Mouse (Mus musculus): ENCODE results near the gene Cenph. TPM values are rescaled to one million over a fixed set of nuclear protein-coding genes. Genes with fewer than 3 reads are reported as not detected.

The Cenph gene
- polyA plus RNA-seq, 1 experiment from 2014 or later: 73.4 TPM

GRCm38 (mm10) chr13:100776710-100777109 lies 1.0 kb upstream of the Cenph start:
- no peaks in the 10 kb centered on the region for H3K9me3 ChIP-seq
- 69% methylated on average over 6 of the region's 6 CpGs for WGBS
- H3K4me1 ChIP-seq: peaks cover 23% of the 10 kb centered on the region
- no peak for DNase-seq (ENCODE audit: extremely low spot score, low spot score)
- no peak overlapping the region for H3K27ac ChIP-seq
- H3K36me3 ChIP-seq (replicated peaks): peaks cover 74% of the 10 kb centered on the region
- peak overlapping the region; percentile 97; the same call in 1 of the 2 replicates for H3K4me3 ChIP-seq
- no peaks in the 10 kb centered on the region for H3K27me3 ChIP-seq (ENCODE audit: poor library complexity, severe bottlenecking)

GRCm38 (mm10) chr13:100776056-100776419 lies 339 bp upstream of the Cenph start:
- Histone ChIP-seq H3K4me3 (peak overlapping the region; percentile 97), H3K9me3 (no peaks in the 10 kb centered on the region), H3K4me1 (peaks cover 23% of the 10 kb centered on the region), H3K27ac (peak overlapping the region; percentile 92), H3K27me3 (ENCODE audit: poor library complexity, severe bottlenecking) (no peaks in the 10 kb centered on the region), H3K36me3 (replicated peaks) (peaks cover 74% of the 10 kb centered on the region)
- no peak for DNase-seq (ENCODE audit: extremely low spot score, low spot score)
- WGBS: 20% methylated on average over 8 of the region's 8 CpGs

GRCm38 (mm10) chr13:100774704-100775103 lies 995 bp downstream of the Cenph start:
- Histone ChIP-seq H3K27me3 (ENCODE audit: poor library complexity, severe bottlenecking) (no peaks in the 10 kb centered on the region), H3K4me3 (peak overlapping the region; percentile 97), H3K36me3 (replicated peaks) (peaks cover 74% of the 10 kb centered on the region), H3K4me1 (peaks cover 23% of the 10 kb centered on the region), H3K9me3 (no peaks in the 10 kb centered on the region), H3K27ac (peak overlapping the region; percentile 92)
- no peak for DNase-seq (ENCODE audit: extremely low spot score, low spot score)

GRCm38 (mm10) chr13:100755329-100755728 lies 20.4 kb downstream of the Cenph start:
- Histone ChIP-seq H3K4me3 (no peak overlapping the region), H3K27ac (no peak overlapping the region), H3K36me3 (replicated peaks) (peaks cover 24% of the 10 kb centered on the region), H3K9me3 (no peaks in the 10 kb centered on the region), H3K4me1 (peaks cover 2% of the 10 kb centered on the region; the same call in 1 of the 2 replicates), H3K27me3 (ENCODE audit: poor library complexity, severe bottlenecking) (no peaks in the 10 kb centered on the region)
- no peak for DNase-seq (ENCODE audit: extremely low spot score, low spot score)
- 92% methylated on average over 2 of the region's 2 CpGs for WGBS

GRCm38 (mm10) chr13:100754186-100754585 lies 21.5 kb downstream of the Cenph start:
- no peak for DNase-seq (ENCODE audit: extremely low spot score, low spot score)
- WGBS: 73% methylated on average over 4 of the region's 4 CpGs

GRCm38 (mm10) chr13:100753011-100753410 lies 22.7 kb downstream of the Cenph start:
- DNase-seq (ENCODE audit: extremely low spot score, low spot score): no peak
- no peak overlapping the region for H3K27ac ChIP-seq
- H3K4me3 ChIP-seq: no peak overlapping the region
- peaks cover 2% of the 10 kb centered on the region; the same call in 1 of the 2 replicates for H3K4me1 ChIP-seq
- H3K27me3 ChIP-seq (ENCODE audit: poor library complexity, severe bottlenecking): no peaks in the 10 kb centered on the region
- H3K36me3 ChIP-seq (replicated peaks): 0 out of 2 replicates have a peak, but pooled peaks cover 4% of the 10 kb centered on the region
- no peaks in the 10 kb centered on the region for H3K9me3 ChIP-seq
- 89% methylated on average over 6 of the region's 6 CpGs for WGBS

More at GRCm38 (mm10) chr13:100754186-100754585, 21.5 kb downstream of the Cenph start:
- no peaks in the 10 kb centered on the region for H3K9me3 ChIP-seq
- H3K27ac ChIP-seq: no peak overlapping the region
- H3K4me3 ChIP-seq: no peak overlapping the region
- no peaks in the 10 kb centered on the region for H3K27me3 ChIP-seq (ENCODE audit: poor library complexity, severe bottlenecking)
- H3K4me1 ChIP-seq: peaks cover 2% of the 10 kb centered on the region; the same call in 1 of the 2 replicates
- peaks cover 12% of the 10 kb centered on the region for H3K36me3 ChIP-seq (replicated peaks)

- peaks cover 2% of the 10 kb centered on the region; the same call in 1 of the 2 replicates for H3K4me1 ChIP-seq
- H3K27ac ChIP-seq: no peak overlapping the region
- no peak overlapping the region for H3K4me3 ChIP-seq
- DNase-seq (ENCODE audit: extremely low spot score, low spot score): no peak
- H3K27me3 ChIP-seq (ENCODE audit: poor library complexity, severe bottlenecking): no peaks in the 10 kb centered on the region
- 0 out of 2 replicates have a peak, but pooled peaks cover 3% of the 10 kb centered on the region for H3K36me3 ChIP-seq (replicated peaks)
- no peaks in the 10 kb centered on the region for H3K9me3 ChIP-seq
- WGBS: 88% methylated on average over 8 of the region's 8 CpGs
Measured at GRCm38 (mm10) chr13:100752529-100752928, 23.2 kb downstream of the Cenph start.

- 83% methylated on average over 3 of the region's 3 CpGs for WGBS
- H3K27ac ChIP-seq: no peak overlapping the region
- H3K36me3 ChIP-seq (replicated peaks): no peaks in the 10 kb centered on the region
- H3K4me1 ChIP-seq: peaks cover 2% of the 10 kb centered on the region; the same call in 1 of the 2 replicates
- no peaks in the 10 kb centered on the region for H3K27me3 ChIP-seq (ENCODE audit: poor library complexity, severe bottlenecking)
- no peak for DNase-seq (ENCODE audit: extremely low spot score, low spot score)
- H3K9me3 ChIP-seq: no peaks in the 10 kb centered on the region
- no peak overlapping the region for H3K4me3 ChIP-seq
Measured at GRCm38 (mm10) chr13:100751402-100751801, 24.3 kb downstream of the Cenph start.

GRCm38 (mm10) chr13:100750799-100751198 lies 24.9 kb downstream of the Cenph start:
- DNase-seq (ENCODE audit: extremely low spot score, low spot score): no peak

GRCm38 (mm10) chr13:100748638-100749037 lies 27.1 kb downstream of the Cenph start:
- Histone ChIP-seq H3K9me3 (no peaks in the 10 kb centered on the region), H3K27ac (no peak overlapping the region), H3K4me1 (peaks cover 9% of the 10 kb centered on the region), H3K4me3 (no peak overlapping the region), H3K27me3 (ENCODE audit: poor library complexity, severe bottlenecking) (no peaks in the 10 kb centered on the region), H3K36me3 (replicated peaks) (no peaks in the 10 kb centered on the region)
- 43% methylated on average over 8 of the region's 8 CpGs for WGBS
- DNase-seq (ENCODE audit: extremely low spot score, low spot score): no peak

More at GRCm38 (mm10) chr13:100750799-100751198, 24.9 kb downstream of the Cenph start:
- H3K4me1 ChIP-seq: peaks cover 2% of the 10 kb centered on the region; the same call in 1 of the 2 replicates
- no peaks in the 10 kb centered on the region for H3K27me3 ChIP-seq (ENCODE audit: poor library complexity, severe bottlenecking)
- WGBS: 87% methylated on average over 5 of the region's 5 CpGs
- no peak overlapping the region for H3K27ac ChIP-seq
- H3K36me3 ChIP-seq (replicated peaks): no peaks in the 10 kb centered on the region
- no peaks in the 10 kb centered on the region for H3K9me3 ChIP-seq
- no peak overlapping the region for H3K4me3 ChIP-seq

GRCm38 (mm10) chr13:100746090-100746489 lies 29.6 kb downstream of the Cenph start:
- no peak for DNase-seq (ENCODE audit: extremely low spot score, low spot score)
- Histone ChIP-seq H3K36me3 (replicated peaks) (no peaks in the 10 kb centered on the region), H3K9me3 (no peaks in the 10 kb centered on the region), H3K4me1 (peaks cover 17% of the 10 kb centered on the region), H3K4me3 (no peak overlapping the region), H3K27ac (no peak overlapping the region), H3K27me3 (ENCODE audit: poor library complexity, severe bottlenecking) (no peaks in the 10 kb centered on the region)
- 86% methylated on average over 3 of the region's 3 CpGs for WGBS

GRCm38 (mm10) chr13:100744036-100744744 lies 31.5 kb downstream of the Cenph start, which contains the start of gene Mrps36:
TSS of gene Mrps36 (minus strand) at chr13:100744659.
- under 1% methylated on average over 52 of the region's 52 CpGs for WGBS
- H3K27me3 ChIP-seq (ENCODE audit: poor library complexity, severe bottlenecking): no peaks in the 10 kb centered on the region
- peak within 1 kb of the TSS; percentile 97 for H3K27ac ChIP-seq
- H3K4me1 ChIP-seq: peaks cover 17% of the 10 kb centered on the region
- peaks cover 7% of the 10 kb centered on the region for H3K36me3 ChIP-seq (replicated peaks)
- peak; percentile 94 for DNase-seq (ENCODE audit: extremely low spot score, low spot score)
- H3K4me3 ChIP-seq: peak within 1 kb of the TSS; percentile 83
- H3K9me3 ChIP-seq: no peaks in the 10 kb centered on the region

- DNase-seq (ENCODE audit: extremely low spot score, low spot score): no peak
- H3K27me3 ChIP-seq (ENCODE audit: poor library complexity, severe bottlenecking): no peaks in the 10 kb centered on the region
- H3K4me3 ChIP-seq: peak overlapping the region; percentile 83
- 72% methylated on average over 11 of the region's 11 CpGs for WGBS
- no peaks in the 10 kb centered on the region for H3K9me3 ChIP-seq
- peaks cover 13% of the 10 kb centered on the region for H3K36me3 ChIP-seq (replicated peaks)
- peaks cover 17% of the 10 kb centered on the region for H3K4me1 ChIP-seq
- peak overlapping the region; percentile 97 for H3K27ac ChIP-seq
Measured at GRCm38 (mm10) chr13:100743346-100744035, 32.2 kb downstream of the Cenph start.

Measured in forebrain, embryonic 10.5 days (tissue).